Mouse (Mus musculus) megakaryocyte, embryonic 14.5 days (primary cell): ENCODE data around the gene Foxd3.

Experiments used
- FLI1 ChIP-seq: IDR thresholded peaks from 2 replicates; pipeline ENCODE4 v1.6.1; 2012; ENCODE audit warnings: low read length, inconsistent platforms, mixed read lengths
- GATA1 ChIP-seq: IDR thresholded peaks from 3 replicates; pipeline ENCODE4 v1.6.1; 2012; ENCODE audit warnings: mixed read lengths, low read length, inconsistent platforms, borderline replicate concordance

GRCm38 (mm10) chr4:99657831-99658470 is 1.9 kb downstream of the Foxd3 start:
- TF ChIP-seq GATA1: no peak
- no peak for TF ChIP-seq FLI1
